Mouse (Mus musculus): ENCODE measurements around the gene Lpar3. TPM values are rescaled to one million over a fixed set of nuclear protein-coding genes. Genes with fewer than 3 reads are reported as not detected.

Lpar3 gene
- polyA plus RNA-seq, 1 experiment from 2014 or later = not detected

DNA sequence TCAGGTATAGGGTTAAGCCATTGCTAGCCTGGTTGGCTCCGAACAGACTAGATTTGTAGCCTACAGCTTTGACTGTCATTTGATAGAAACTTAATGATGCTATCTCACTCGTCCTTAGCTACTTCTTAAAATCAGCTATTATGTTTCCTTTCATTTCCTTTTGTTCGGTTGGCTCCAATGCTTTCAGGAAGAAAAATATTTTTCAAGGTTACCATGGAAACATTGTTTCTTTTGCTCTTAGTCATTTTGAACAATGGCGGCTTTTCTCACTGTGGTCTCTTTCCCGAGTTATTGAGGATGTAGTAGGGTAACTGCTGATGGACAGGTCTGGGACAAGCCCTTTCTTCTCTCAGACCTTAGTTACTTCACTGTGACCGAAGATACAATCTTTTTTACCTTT, 24.5 kb upstream of the Lpar3 start:
- Histone ChIP-seq H3K9me3 (ENCODE audit: low read length) (no peaks in the 10 kb centered on the region), H3K27ac (ENCODE audit: low read depth) (no peak overlapping the region), H3K4me3 (ENCODE audit: low read depth, low read length) (no peak overlapping the region), H3K27me3 (ENCODE audit: insufficient read depth, low read length) (no peaks in the 10 kb centered on the region), H3K4me2 (ENCODE audit: low read depth, low read length) (no peak overlapping the region), H3K9ac (replicated peaks) (no peak overlapping the region), H3K36me3 (replicated peaks; ENCODE audit: insufficient read depth, low read length) (no peaks in the 10 kb centered on the region), H3K4me1 (ENCODE audit: insufficient read depth) (peaks cover 5% of the 10 kb centered on the region; the same call in 1 of the 2 replicates)
- 51% methylated on average over 6 of the region's 6 CpGs for WGBS (ENCODE audit: insufficient replicate concordance)
- no peak for ATAC-seq
- no peak for DNase-seq
- TF ChIP-seq CTCF (IDR thresholded peaks at IDR 0.05; ENCODE audit: low read depth) (no peak), EP300 (IDR thresholded peaks at IDR 0.05; ENCODE audit: low read depth) (no peak)

- DNase-seq = no peak
These were observed 23.7 kb upstream of the Lpar3 start for GRCm38 (mm10) chr3:146196780-146197743.

GRCm38 (mm10) chr3:146197785-146198184, 23.0 kb upstream of the Lpar3 start:
- H3K9ac ChIP-seq (replicated peaks) = no peak overlapping the region
- H3K4me1 ChIP-seq (ENCODE audit: insufficient read depth) = peaks cover 5% of the 10 kb centered on the region; the same call in 1 of the 2 replicates
- no peak overlapping the region for H3K4me2 ChIP-seq (ENCODE audit: low read depth, low read length)
- H3K36me3 ChIP-seq (replicated peaks; ENCODE audit: insufficient read depth, low read length) = no peaks in the 10 kb centered on the region
- no peaks in the 10 kb centered on the region for H3K9me3 ChIP-seq (ENCODE audit: low read length)
- 82% methylated on average over 12 of the region's 12 CpGs for WGBS (ENCODE audit: insufficient replicate concordance)
- DNase-seq = no peak
- H3K27ac ChIP-seq (ENCODE audit: low read depth) = no peak overlapping the region
- H3K4me3 ChIP-seq (ENCODE audit: low read depth, low read length) = no peak overlapping the region
- H3K27me3 ChIP-seq (ENCODE audit: insufficient read depth, low read length) = no peaks in the 10 kb centered on the region
- TF ChIP-seq CTCF (IDR thresholded peaks at IDR 0.05; ENCODE audit: low read depth) = no peak
- no peak for ATAC-seq

More at GRCm38 (mm10) chr3:146196780-146197743, 23.7 kb upstream of the Lpar3 start:
- Histone ChIP-seq H3K4me3 (ENCODE audit: low read depth, low read length) (no peak overlapping the region), H3K4me1 (ENCODE audit: insufficient read depth) (peaks cover 5% of the 10 kb centered on the region; the same call in 1 of the 2 replicates), H3K9me3 (ENCODE audit: low read length) (no peaks in the 10 kb centered on the region), H3K36me3 (replicated peaks; ENCODE audit: insufficient read depth, low read length) (no peaks in the 10 kb centered on the region), H3K27ac (ENCODE audit: low read depth) (no peak overlapping the region), H3K9ac (replicated peaks) (no peak overlapping the region), H3K27me3 (ENCODE audit: insufficient read depth, low read length) (no peaks in the 10 kb centered on the region), H3K4me2 (ENCODE audit: low read depth, low read length) (no peak overlapping the region)
- WGBS (ENCODE audit: insufficient replicate concordance) = 64% methylated on average over 17 of the region's 17 CpGs
- no peak for TF ChIP-seq CTCF (IDR thresholded peaks at IDR 0.05; ENCODE audit: low read depth)
- no peak for TF ChIP-seq EP300 (IDR thresholded peaks at IDR 0.05; ENCODE audit: low read depth)
- ATAC-seq = peak; percentile 19; the same call in 1 of the 2 replicates

- Histone ChIP-seq H3K36me3 (replicated peaks; ENCODE audit: insufficient read depth, low read length) (no peaks in the 10 kb centered on the region), H3K27ac (ENCODE audit: low read depth) (no peak overlapping the region), H3K27me3 (ENCODE audit: insufficient read depth, low read length) (no peaks in the 10 kb centered on the region), H3K4me1 (ENCODE audit: insufficient read depth) (peaks cover 5% of the 10 kb centered on the region; the same call in 1 of the 2 replicates), H3K4me2 (ENCODE audit: low read depth, low read length) (no peak overlapping the region), H3K4me3 (ENCODE audit: low read depth, low read length) (no peak overlapping the region), H3K9ac (replicated peaks) (no peak overlapping the region), H3K9me3 (ENCODE audit: low read length) (no peaks in the 10 kb centered on the region)
- WGBS (ENCODE audit: insufficient replicate concordance) = 70% methylated on average over 11 of the region's 11 CpGs
- no peak for TF ChIP-seq EP300 (IDR thresholded peaks at IDR 0.05; ENCODE audit: low read depth)
- TF ChIP-seq CTCF (IDR thresholded peaks at IDR 0.05; ENCODE audit: low read depth) = no peak
- DNase-seq = no peak
- no peak for ATAC-seq
These were observed 21.8 kb upstream of the Lpar3 start for GRCm38 (mm10) chr3:146198803-146199481.

- Histone ChIP-seq H3K9me3 (ENCODE audit: low read length) (no peaks in the 10 kb centered on the region), H3K27me3 (ENCODE audit: insufficient read depth, low read length) (no peaks in the 10 kb centered on the region), H3K9ac (replicated peaks) (no peak overlapping the region), H3K36me3 (replicated peaks; ENCODE audit: insufficient read depth, low read length) (no peaks in the 10 kb centered on the region), H3K4me3 (ENCODE audit: low read depth, low read length) (no peak overlapping the region), H3K27ac (ENCODE audit: low read depth) (no peak overlapping the region), H3K4me2 (ENCODE audit: low read depth, low read length) (no peak overlapping the region), H3K4me1 (ENCODE audit: insufficient read depth) (peaks cover 5% of the 10 kb centered on the region; the same call in 1 of the 2 replicates)
- WGBS (ENCODE audit: insufficient replicate concordance) = 80% methylated on average over 3 of the region's 3 CpGs
- ATAC-seq (no peak), DNase-seq (no peak)
- TF ChIP-seq EP300 (IDR thresholded peaks at IDR 0.05; ENCODE audit: low read depth) (no peak), CTCF (IDR thresholded peaks at IDR 0.05; ENCODE audit: low read depth) (no peak)
These were observed 21.3 kb upstream of the Lpar3 start for GRCm38 (mm10) chr3:146199486-146199885.

DNA sequence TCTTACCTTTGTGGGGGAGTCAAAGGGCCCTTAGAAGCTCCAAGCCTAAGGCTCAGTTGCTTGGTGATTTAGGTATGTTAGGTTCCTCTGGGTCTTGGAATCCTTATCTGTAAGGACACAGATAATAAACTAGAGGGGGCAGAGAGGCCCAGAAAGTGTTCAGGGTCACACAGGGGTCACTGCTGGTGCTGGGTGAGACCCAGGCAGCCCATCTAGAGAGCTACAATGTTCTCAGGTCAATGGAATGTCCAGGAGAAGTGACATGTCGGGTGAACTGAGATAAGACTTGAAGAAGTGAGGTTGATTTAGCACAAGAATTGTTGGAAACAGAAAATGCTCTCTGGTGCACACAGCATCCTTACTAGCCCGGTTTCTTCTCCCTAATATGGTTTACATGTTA, 16.4 kb upstream of the Lpar3 start:
- H3K27ac ChIP-seq (ENCODE audit: low read depth) = no peak overlapping the region
- no peak overlapping the region for H3K4me3 ChIP-seq (ENCODE audit: low read depth, low read length)
- DNase-seq (no peak), ATAC-seq (no peak)
- H3K4me2 ChIP-seq (ENCODE audit: low read depth, low read length) = no peak overlapping the region
- no peaks in the 10 kb centered on the region for H3K4me1 ChIP-seq (ENCODE audit: insufficient read depth)
- no peaks in the 10 kb centered on the region for H3K36me3 ChIP-seq (replicated peaks; ENCODE audit: insufficient read depth, low read length)
- no peak for TF ChIP-seq EP300 (IDR thresholded peaks at IDR 0.05; ENCODE audit: low read depth)
- no peak overlapping the region for H3K9ac ChIP-seq (replicated peaks)
- 36% methylated on average over 2 of the region's 2 CpGs for WGBS (ENCODE audit: insufficient replicate concordance)
- no peaks in the 10 kb centered on the region for H3K27me3 ChIP-seq (ENCODE audit: insufficient read depth, low read length)
- H3K9me3 ChIP-seq (ENCODE audit: low read length) = no peaks in the 10 kb centered on the region

Measured in liver, postnatal 0 days (tissue).